Mouse (Mus musculus) CH12.LX (cell line): ENCODE data around the gene Slc22a2. TPM values are rescaled to one million over a fixed set of nuclear protein-coding genes. Genes with fewer than 3 reads are reported as not detected.
A peak's percentile ranks its signal among the peaks of the same experiment; 100 is the strongest.

ENCODE experiments used
- DNase-seq: peaks from one replicate; pipeline ENCODE4 v3.0.0-alpha.2; 2013; ENCODE audit errors: extremely low read depth
- H3K27ac ChIP-seq: 2 replicates; pipeline ENCODE4 v1.5.1; 2012; ENCODE audit warnings: low read depth, mild to moderate bottlenecking, control low read depth, moderate library complexity; ENCODE audit not compliant: insufficient read depth
- H3K27me3 ChIP-seq: replicated peaks from 2 replicates; pipeline ENCODE3; 2012; ENCODE audit warnings: inconsistent platforms
- H3K36me3 ChIP-seq, 2 experiments: replicated peaks in 1 of 2; 2 replicates each; pipeline versions ENCODE3 to v1.6.1; 2012; ENCODE audit warnings: inconsistent platforms in 1 of 2, low read length in 1 of 2, mild to moderate bottlenecking in 1 of 2, mixed read lengths in 1 of 2, moderate library complexity in 1 of 2; ENCODE audit not compliant: control insufficient read depth in 1 of 2, insufficient read depth in 1 of 2
- H3K4me1 ChIP-seq, 2 experiments: 2 replicates each; pipeline ENCODE4 v1.6.1; 2012; ENCODE audit warnings: inconsistent platforms in 1 of 2, moderate library complexity in 1 of 2; ENCODE audit not compliant: insufficient read depth in 2 of 2, control insufficient read depth in 1 of 2
- H3K4me2 ChIP-seq: 2 replicates; pipeline ENCODE4 v1.6.1; 2012; ENCODE audit warnings: low read depth, mild to moderate bottlenecking, control low read depth; ENCODE audit not compliant: poor library complexity, insufficient read depth, severe bottlenecking
- H3K4me3 ChIP-seq, 3 experiments: fragments of 150-350 bp in 1 of 3; sonication (generic) in 1 of 3; replicated peaks in 1 of 3; 2 replicates each; pipeline versions ENCODE3 to v1.5.1; 2011 to 2012; ENCODE audit warnings: low read depth in 2 of 3, low read length in 2 of 3, mild to moderate bottlenecking in 2 of 3, moderate library complexity in 2 of 3, control low read depth in 1 of 3, improper control_type of control experiment in 1 of 3, inconsistent platforms in 1 of 3, mixed read lengths in 1 of 3; ENCODE audit not compliant: poor library complexity in 1 of 3
- H3K79me2 ChIP-seq: replicated peaks from 2 replicates; pipeline ENCODE4 v1.6.1; 2012; ENCODE audit warnings: mild to moderate bottlenecking, moderate library complexity; ENCODE audit not compliant: control insufficient read depth, poor library complexity, insufficient read depth, severe bottlenecking; ENCODE audit errors: extremely low read depth
- H3K9ac ChIP-seq: 2 replicates; pipeline ENCODE4 v1.6.1; 2012; ENCODE audit warnings: low read depth, mild to moderate bottlenecking, control low read depth, moderate library complexity; ENCODE audit not compliant: insufficient read depth
- H3K9me3 ChIP-seq: replicated peaks from 2 replicates; pipeline ENCODE3; 2012; ENCODE audit warnings: low read length, inconsistent platforms, mixed read lengths
- CHD1 ChIP-seq: IDR thresholded peaks from 2 replicates; pipeline ENCODE4 v1.6.1; 2012; ENCODE audit warnings: low read depth, low read length, improper control_type of control experiment, inconsistent platforms
- CTCF ChIP-seq, 2 experiments: IDR thresholded peaks in 1 of 2; conservative IDR thresholded peaks in 1 of 2; 2 replicates each; pipeline ENCODE4 v1.5.1; 2011 to 2012; ENCODE audit warnings: low read depth in 2 of 2, low read length in 2 of 2, improper control_type of control experiment in 1 of 2, inconsistent platforms in 1 of 2, mild to moderate bottlenecking in 1 of 2, moderate library complexity in 1 of 2
- ELF1 ChIP-seq: IDR thresholded peaks from 2 replicates; pipeline ENCODE4 v1.6.1; 2014; ENCODE audit warnings: low read depth, mild to moderate bottlenecking, inconsistent platforms, low read length, improper control_type of control experiment
- JUN ChIP-seq: IDR thresholded peaks from 2 replicates; pipeline ENCODE4 v1.6.1; 2011; ENCODE audit warnings: low read depth, mild to moderate bottlenecking, low read length, improper control_type of control experiment, moderate library complexity; ENCODE audit not compliant: insufficient read depth
- JUND ChIP-seq: conservative IDR thresholded peaks from 2 replicates; pipeline ENCODE4 v1.6.1; 2011; ENCODE audit warnings: low read depth, low read length, improper control_type of control experiment
- KAT2A ChIP-seq: IDR thresholded peaks from 2 replicates; pipeline ENCODE4 v1.6.1; 2012; ENCODE audit warnings: low read length, improper control_type of control experiment, inconsistent platforms; ENCODE audit not compliant: insufficient replicate concordance
- MAFK ChIP-seq: IDR thresholded peaks from 2 replicates; pipeline ENCODE4 v1.6.1; 2011; ENCODE audit warnings: low read length, improper control_type of control experiment; ENCODE audit not compliant: insufficient replicate concordance
- MAZ ChIP-seq: IDR thresholded peaks from 2 replicates; pipeline ENCODE4 v1.6.1; 2012; ENCODE audit warnings: low read depth, mild to moderate bottlenecking, inconsistent platforms, low read length, improper control_type of control experiment, moderate library complexity
- MXI1 ChIP-seq: IDR thresholded peaks from 2 replicates; pipeline ENCODE4 v1.6.1; 2011; ENCODE audit warnings: mild to moderate bottlenecking, low read depth, low read length, improper control_type of control experiment
- RAD21 ChIP-seq: IDR thresholded peaks from 2 replicates; pipeline ENCODE4 v1.6.1; 2011; ENCODE audit warnings: low read depth, mild to moderate bottlenecking, low read length, improper control_type of control experiment, moderate library complexity
- SMC3 ChIP-seq: IDR thresholded peaks from 2 replicates; pipeline ENCODE4 v1.6.1; 2011; ENCODE audit warnings: low read depth, low read length, improper control_type of control experiment
- UBTF ChIP-seq: IDR thresholded peaks from 2 replicates; pipeline ENCODE4 v1.6.1; 2012; ENCODE audit warnings: low read depth, mild to moderate bottlenecking, inconsistent platforms, low read length, improper control_type of control experiment, moderate library complexity
- USF2 ChIP-seq: conservative IDR thresholded peaks from 2 replicates; pipeline ENCODE4 v1.6.1; 2011; ENCODE audit warnings: low read depth, low read length, improper control_type of control experiment
- ZC3H11A ChIP-seq: IDR thresholded peaks from 2 replicates; pipeline ENCODE4 v1.6.1; 2012; ENCODE audit warnings: low read depth, mild to moderate bottlenecking, inconsistent platforms, low read length, improper control_type of control experiment
- ZNF384 ChIP-seq: IDR thresholded peaks from 2 replicates; pipeline ENCODE4 v1.6.1; 2012; ENCODE audit warnings: low read depth, low read length, improper control_type of control experiment, inconsistent platforms
- dilution Hi-C: fragments of 300-500 bp; cut with MboI; formaldehyde crosslinking; loops from 2 replicates; pipeline ENCODE4 v1.14.3; 2020; ENCODE audit warnings: low sequenced_read_pairs; ENCODE audit not compliant: extremely low pct_unique_long_range_greater_than_20kb, extremely low pct_ligation_motif_present
- in situ Hi-C: fragments of 300-500 bp; cut with MboI; formaldehyde crosslinking; loops from 3 replicates; pipeline ENCODE4 v1.14.3; 2019; ENCODE audit warnings: low sequenced_read_pairs, low pct_ligation_motif_present, low pct_unique_long_range_greater_than_20kb, mixed read lengths
- polyA plus RNA-seq: library from polyadenylated mRNA; unstranded; fragments of >175 nt; gene quantifications from 2 replicates; pipeline ENCODE4 v1.2.1, GENCODE M21; 2012; ENCODE audit warnings: low read depth; ENCODE audit not compliant: insufficient read length
- total RNA-seq, 2 experiments: library from RNA; depleted of rRNA; stranded (reverse); fragments of 300-350 nt in 1 of 2; fragments of >200 nt in 1 of 2; gene quantifications; 2 replicates each; pipeline ENCODE4 v1.2.3; 2012 to 2014

Gene Slc22a2
- total and polyA plus RNA-seq, 3 experiments, result not detected

DNA sequence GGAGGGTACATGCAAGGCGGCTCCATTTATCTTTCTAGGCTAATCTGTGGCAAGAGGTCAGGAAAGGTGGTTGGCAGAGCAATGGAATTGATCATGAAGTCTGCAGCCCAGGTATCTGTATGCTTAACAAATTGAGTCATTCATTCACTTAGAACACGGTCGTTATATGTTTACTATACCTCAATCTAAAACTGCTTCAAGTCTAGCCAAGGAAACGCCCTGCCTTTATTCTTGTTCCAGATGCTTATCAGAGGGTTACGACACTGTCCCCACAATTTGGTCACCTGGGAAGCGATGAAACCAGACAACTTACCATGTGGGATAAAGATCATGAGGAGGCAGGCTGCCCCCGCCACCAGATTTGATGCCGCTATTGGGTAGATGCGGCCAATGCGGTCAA, 75.3 kb downstream of the Slc22a2 start:
- Histone ChIP-seq H3K9me3 (no peaks in the 10 kb centered on the region), H3K4me2 (no peak overlapping the region), H3K9ac (no peak overlapping the region), H3K4me1 (peaks cover 4 to 17% of the 10 kb centered on the region in 2 experiments; a peak in 3 of 4 replicates), H3K36me3 (no peaks in the 10 kb centered on the region), H3K4me3 (no peak overlapping the region), H3K79me2 (no peaks in the 10 kb centered on the region), H3K27ac (no peak overlapping the region), H3K27me3 (peaks cover 3% of the 10 kb centered on the region)
- dilution Hi-C loops (no loop called here), in situ Hi-C loops (loop anchor here (25.0 kb wide), 1 partner anchor 97 kb away; no protein-coding TSS in a partner anchor)
- no peak for TF ChIP-seq JUN
- no peak for TF ChIP-seq CHD1
- no peak for TF ChIP-seq MXI1
- TF ChIP-seq UBTF, result no peak
- TF ChIP-seq MAZ, result no peak
- no peak for TF ChIP-seq USF2
- TF ChIP-seq JUND, result no peak
- TF ChIP-seq ZC3H11A, result no peak
- no peak for TF ChIP-seq CTCF (conservative IDR thresholded peaks at IDR 0.05 in 1 of 2, IDR thresholded peaks at IDR 0.05 in 1 of 2; ENCODE audit: low read depth in 2 of 2, low read length in 2 of 2)
- no peak for DNase-seq

DNA sequence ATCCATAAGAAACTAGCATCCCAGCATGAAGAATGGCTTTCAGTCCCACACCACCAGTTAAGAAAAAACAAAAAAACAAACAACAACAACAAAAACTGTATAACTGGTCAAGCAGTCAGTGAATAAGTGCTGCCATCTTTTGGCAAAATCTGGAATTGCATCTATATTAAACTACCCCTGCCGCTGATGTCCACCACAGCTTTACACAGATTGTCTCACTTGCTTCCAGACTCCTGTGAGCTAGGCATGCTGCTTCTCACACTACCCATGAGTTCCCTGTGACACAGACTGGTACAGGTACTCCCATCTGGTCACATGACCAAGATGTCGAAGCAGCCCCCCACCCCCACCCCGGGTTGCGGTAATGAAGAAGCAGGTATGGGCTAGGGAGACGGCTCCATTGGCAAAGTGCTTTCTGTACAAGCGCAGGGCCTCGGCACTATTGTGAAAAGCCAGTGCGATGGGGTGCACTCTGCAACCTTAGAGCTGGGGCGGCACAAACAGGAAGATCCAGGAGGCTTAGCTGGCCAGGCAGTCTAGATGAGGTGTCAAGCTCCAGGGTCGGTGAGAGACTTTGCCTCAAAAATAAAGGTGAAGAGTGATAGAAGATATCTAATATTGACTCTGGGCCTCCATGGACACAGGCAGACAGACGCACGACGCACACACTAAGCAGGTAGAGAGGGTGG, 76.8 kb downstream of the Slc22a2 start:
- Histone ChIP-seq H3K27ac (no peak overlapping the region), H3K9ac (no peak overlapping the region), H3K9me3 (no peaks in the 10 kb centered on the region), H3K4me3 (no peak overlapping the region), H3K4me1 (peaks cover 4 to 17% of the 10 kb centered on the region in 2 experiments; a peak in 3 of 4 replicates), H3K36me3 (no peaks in the 10 kb centered on the region), H3K4me2 (no peak overlapping the region), H3K27me3 (peaks cover 3% of the 10 kb centered on the region), H3K79me2 (no peaks in the 10 kb centered on the region)
- TF ChIP-seq KAT2A, result no peak
- TF ChIP-seq ZNF384, result no peak
- no peak for TF ChIP-seq ELF1
- TF ChIP-seq RAD21, result peak; percentile 80
- TF ChIP-seq UBTF, result no peak
- TF ChIP-seq SMC3, result peak; percentile 66
- TF ChIP-seq CTCF (conservative IDR thresholded peaks at IDR 0.05 in 1 of 2, IDR thresholded peaks at IDR 0.05 in 1 of 2; ENCODE audit: low read depth in 2 of 2, low read length in 2 of 2), result peak; percentile 65 to 80; a peak in 3 of 4 replicates
- no peak for TF ChIP-seq MAFK
- DNase-seq, result peak; percentile 41
- in situ Hi-C loops (loop anchor here (10.0 to 25.0 kb wide), 2 partner anchors 98 to 246 kb away; no protein-coding TSS in a partner anchor), dilution Hi-C loops (no loop called here)
